Mouse (Mus musculus) midbrain, postnatal 0 days (tissue): ENCODE measurements around the gene L3mbtl1. TPM values are rescaled to one million over a fixed set of nuclear protein-coding genes. Genes with fewer than 3 reads are reported as not detected.
A peak's percentile ranks its signal among the peaks of the same experiment; 100 is the strongest.
"Not testable (repeated sequence)": the region's sequence is repeated elsewhere in the genome, so short reads cannot be mapped to it uniquely, and the experiment has no call there.

Source experiments
- ATAC-seq: fragments of 200-750 bp; cut with Nextera tagmentation; 2 replicates; pipeline ENCODE4 v1.8.0; 2017; ENCODE audit warnings: moderate number of reproducible peaks, mild to moderate bottlenecking, moderate TSS enrichment, moderate library complexity; ENCODE audit not compliant: low FRiP score
- DNase-seq: peaks from one replicate; pipeline ENCODE4 v3.0.0-alpha.2; 2015; ENCODE audit warnings: low spot score
- H3K27ac ChIP-seq: fragments of 300-500 bp; sonication (generic); 2 replicates; pipeline ENCODE4 v1.5.1; 2014; ENCODE audit warnings: low read depth, mild to moderate bottlenecking, low read length, mixed read lengths
- H3K27me3 ChIP-seq: fragments of 300-500 bp; sonication (generic); 2 replicates; pipeline ENCODE4 v1.6.1; 2014; ENCODE audit warnings: low read length, control low read depth, mixed read lengths; ENCODE audit not compliant: insufficient read depth
- H3K36me3 ChIP-seq: fragments of 300-500 bp; sonication (generic); 2 replicates; pipeline ENCODE4 v1.6.1; 2014; ENCODE audit warnings: low read length, control low read depth, mixed read lengths; ENCODE audit not compliant: insufficient read depth
- H3K4me1 ChIP-seq: fragments of 300-500 bp; sonication (generic); 2 replicates; pipeline ENCODE4 v1.6.1; 2014; ENCODE audit warnings: mild to moderate bottlenecking, control low read depth, antibody characterized with exemption, low read length, mixed read lengths; ENCODE audit not compliant: insufficient read depth
- H3K4me2 ChIP-seq: fragments of 300-500 bp; sonication (generic); 2 replicates; pipeline ENCODE4 v1.6.1; 2014; ENCODE audit warnings: low read depth, mild to moderate bottlenecking, low read length, mixed read lengths; ENCODE audit not compliant: poor library complexity, severe bottlenecking
- H3K4me3 ChIP-seq: fragments of 300-500 bp; sonication (generic); 2 replicates; pipeline ENCODE4 v1.5.1; 2014; ENCODE audit warnings: low read depth, mild to moderate bottlenecking, low read length, moderate library complexity
- H3K9ac ChIP-seq: fragments of 300-500 bp; sonication (generic); replicated peaks from 2 replicates; pipeline ENCODE4 v1.6.1; 2014; ENCODE audit warnings: mild to moderate bottlenecking, low read length, moderate library complexity, mixed read lengths; ENCODE audit not compliant: poor library complexity, severe bottlenecking
- H3K9me3 ChIP-seq: fragments of 300-500 bp; sonication (generic); 2 replicates; pipeline ENCODE4 v1.6.1; 2016; ENCODE audit warnings: low read length, control low read depth
- CTCF ChIP-seq: IDR thresholded peaks from 2 replicates; pipeline ENCODE4 v1.5.1; 2016; ENCODE audit warnings: antibody characterized with exemption, mild to moderate bottlenecking
- WGBS: fragments of 180-500 bp; shearing (Covaris S2); extraction: QIAGEN DNeasy Blood & Tissue Kit; methylation state at CpG from one replicate; pipeline ENCODE4 v1.1.7; 2014; 5-methylcytosine and 5-hydroxymethylcytosine counted together
- polyA plus RNA-seq: library from polyadenylated mRNA; unstranded; fragments of >200 nt; fragmentation: Nextera tagmentation; extraction: Ambion mirVana; gene quantifications from 2 replicates; pipeline ENCODE4 v1.2.1, GENCODE M21; 2015
- total RNA-seq: library from RNA; depleted of rRNA; stranded (reverse); fragments of >200 nt; gene quantifications from 2 replicates; pipeline ENCODE4 v1.2.3, GENCODE M21; 2014; rRNA removed

L3mbtl1 gene
- total RNA-seq (16.9 and 21.1 TPM in 2 replicates), polyA plus RNA-seq (10.2 and 11.9 TPM in 2 replicates)

DNA sequence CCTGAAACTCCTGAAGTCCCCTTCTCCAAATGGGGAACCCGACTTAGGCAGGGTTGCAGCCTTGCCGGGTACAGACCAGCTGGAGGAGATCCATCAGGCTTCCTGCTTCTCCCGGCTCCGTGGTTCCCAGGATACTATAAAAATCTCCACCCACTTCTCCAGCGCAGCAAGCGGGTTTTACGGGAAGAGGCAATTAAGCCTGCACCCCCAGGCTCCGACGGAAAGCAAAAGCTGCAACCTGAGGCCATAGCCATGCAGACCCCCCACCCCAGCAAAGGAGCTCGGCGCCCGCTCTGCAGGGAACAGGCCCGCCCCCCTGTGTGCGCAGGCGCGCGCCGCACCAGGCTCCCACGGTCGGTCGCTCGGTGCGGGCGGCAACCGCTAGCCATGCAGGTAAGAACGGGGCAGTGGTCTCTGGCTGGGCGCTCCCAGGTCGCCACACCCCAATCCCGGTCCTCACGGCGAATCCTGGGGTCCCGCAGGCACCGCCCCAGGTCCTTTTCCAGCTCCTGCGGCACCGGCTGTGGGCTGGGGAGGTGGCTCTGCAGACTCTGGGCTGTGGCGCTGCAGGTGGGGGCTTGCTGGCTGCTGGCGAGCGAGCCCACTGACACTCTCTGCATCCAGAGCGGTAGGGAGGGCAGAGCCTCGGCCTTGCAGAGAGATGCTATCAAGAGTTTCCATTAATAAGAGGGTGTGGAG lies at the start of gene L3mbtl1:
Gene L3mbtl1 (plus strand): TSS at position 325 of the 699 bp plus-strand sequence.
- H3K36me3 ChIP-seq: peaks cover 18% of the 10 kb centered on the region; the same call in 1 of the 2 replicates
- ATAC-seq (peak; percentile 81), DNase-seq (peak; percentile 63)
- H3K4me3 ChIP-seq: peak within 1 kb of the TSS; percentile 59
- peaks cover 9% of the 10 kb centered on the region for H3K4me1 ChIP-seq
- peak within 1 kb of the TSS; percentile 82 for H3K27ac ChIP-seq
- peak within 1 kb of the TSS; percentile 67 for H3K4me2 ChIP-seq
- H3K27me3 ChIP-seq: no peaks in the 10 kb centered on the region
- no peaks in the 10 kb centered on the region for H3K9me3 ChIP-seq
- TF ChIP-seq CTCF: no peak
- peak within 1 kb of the TSS; percentile 78 for H3K9ac ChIP-seq
- under 1% methylated on average over 38 of the region's 40 CpGs for WGBS

DNA sequence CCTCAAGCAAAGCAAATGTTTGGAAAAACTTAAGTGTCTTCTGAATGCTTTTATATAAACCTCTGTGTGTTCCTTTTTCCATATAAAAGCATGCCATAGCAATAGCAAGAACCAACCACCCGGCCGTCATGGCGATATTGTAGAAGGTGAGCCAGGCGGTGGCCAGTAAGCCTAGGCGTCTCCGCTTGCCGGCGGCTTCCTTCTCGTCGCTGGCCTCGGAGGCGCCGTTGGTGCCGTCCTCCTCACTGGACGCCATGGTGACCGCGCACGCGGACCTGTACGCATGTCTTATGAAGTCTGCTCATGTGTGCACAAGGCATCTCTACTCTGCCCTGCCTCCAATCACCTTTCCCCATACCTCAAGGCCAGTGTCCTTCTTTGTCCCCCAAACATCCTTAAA lies 44.0 kb upstream of the L3mbtl1 start:
- not testable (repeated sequence) for H3K4me2 ChIP-seq, H3K27me3 ChIP-seq, H3K4me1 ChIP-seq, H3K27ac ChIP-seq, H3K4me3 ChIP-seq, H3K36me3 ChIP-seq, ATAC-seq, DNase-seq, H3K9ac ChIP-seq, H3K9me3 ChIP-seq
- WGBS: 88% methylated on average over 20 of the region's 20 CpGs

DNA sequence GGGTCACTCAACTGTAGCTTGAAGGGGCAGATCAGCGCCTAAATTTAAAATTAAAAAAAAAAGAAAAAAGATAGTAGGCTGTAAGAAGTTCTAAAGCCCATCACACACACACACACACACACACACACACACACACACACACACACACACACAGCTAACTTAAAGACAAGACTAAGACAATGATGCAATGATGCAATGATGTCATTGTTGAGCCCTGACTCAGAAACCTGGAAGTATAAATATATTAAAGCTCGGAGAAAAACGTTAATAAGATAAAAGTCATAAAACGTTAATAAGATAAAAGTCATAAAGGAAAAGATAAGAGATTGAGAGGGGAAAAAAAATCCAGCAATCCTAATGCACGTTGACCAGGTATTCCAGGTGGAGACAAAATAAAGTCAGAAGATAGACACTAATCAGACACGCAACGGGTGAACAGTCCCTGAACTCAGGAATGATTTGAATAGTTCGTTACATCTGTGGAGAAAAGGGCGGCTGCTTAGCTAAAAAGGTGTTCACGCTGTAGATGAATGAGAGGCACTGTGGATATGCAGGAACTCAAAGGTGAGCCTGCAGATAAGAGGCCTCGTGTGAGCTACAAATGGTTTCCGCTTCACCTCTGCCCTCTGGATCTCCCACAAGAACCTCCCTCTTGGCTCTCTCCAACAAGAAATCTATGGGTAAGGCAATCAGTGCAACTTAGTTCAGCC lies 43.2 kb upstream of the L3mbtl1 start:
- no peak for TF ChIP-seq CTCF
- 59% methylated on average over 12 of the region's 12 CpGs for WGBS
- ATAC-seq: no peak

DNA sequence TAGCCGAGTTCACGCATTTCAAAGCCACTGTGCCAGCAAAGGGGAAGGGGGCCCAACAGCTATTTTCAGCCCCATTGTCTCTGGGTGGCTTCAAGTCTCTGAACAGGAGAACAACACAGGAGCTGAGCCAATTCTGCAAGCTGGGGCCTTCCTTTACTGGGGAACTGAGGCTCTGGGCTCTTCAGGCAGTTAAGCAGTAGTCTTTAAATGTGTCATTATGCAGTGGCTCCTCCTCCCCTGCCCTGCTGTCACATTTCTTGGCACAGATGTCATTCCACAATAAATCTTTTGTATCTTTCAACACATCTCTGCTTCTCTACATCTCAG lies 42.7 kb upstream of the L3mbtl1 start:
- H3K4me3 ChIP-seq: no peak overlapping the region
- H3K36me3 ChIP-seq: no peaks in the 10 kb centered on the region
- no peak overlapping the region for H3K4me2 ChIP-seq
- no peak for TF ChIP-seq CTCF
- H3K4me1 ChIP-seq: no peaks in the 10 kb centered on the region
- H3K9ac ChIP-seq: no peak overlapping the region
- WGBS: 22% methylated on average over 2 of the region's 2 CpGs
- no peaks in the 10 kb centered on the region for H3K9me3 ChIP-seq
- no peak for DNase-seq
- H3K27me3 ChIP-seq: no peaks in the 10 kb centered on the region
- ATAC-seq: no peak
- H3K27ac ChIP-seq: no peak overlapping the region

More for the DNA sequence above, 43.2 kb upstream of the L3mbtl1 start:
- no peak for DNase-seq
- Histone ChIP-seq H3K4me3 (no peak overlapping the region), H3K27me3 (no peaks in the 10 kb centered on the region), H3K27ac (no peak overlapping the region), H3K9me3 (no peaks in the 10 kb centered on the region), H3K4me1 (no peaks in the 10 kb centered on the region), H3K9ac (no peak overlapping the region), H3K4me2 (no peak overlapping the region), H3K36me3 (no peaks in the 10 kb centered on the region)

DNA sequence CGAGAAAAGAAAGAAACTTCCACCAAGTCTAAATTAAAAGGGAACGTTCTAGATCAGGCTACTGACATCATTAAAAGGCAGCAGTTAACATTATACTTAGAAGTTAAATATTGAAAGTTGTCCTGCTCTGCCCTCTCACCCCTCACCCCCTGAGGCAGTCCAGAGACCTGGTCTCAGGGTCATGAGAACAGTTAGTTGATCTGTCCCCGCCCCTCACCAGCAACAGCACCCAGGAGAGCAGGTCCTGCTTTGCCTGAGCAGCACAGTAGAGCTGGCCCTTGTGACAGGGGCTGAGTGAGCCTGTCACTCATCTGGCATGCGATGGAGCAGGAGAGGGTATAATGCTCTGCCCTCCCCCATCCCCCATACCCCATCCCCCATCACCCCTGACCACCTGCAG lies 37.4 kb upstream of the L3mbtl1 start:
- H3K4me2 ChIP-seq: no peak overlapping the region
- 79% methylated on average over 4 of the region's 4 CpGs for WGBS
- H3K9ac ChIP-seq: no peak overlapping the region
- H3K27me3 ChIP-seq: no peaks in the 10 kb centered on the region
- no peak for TF ChIP-seq CTCF
- no peaks in the 10 kb centered on the region for H3K9me3 ChIP-seq
- H3K4me3 ChIP-seq: no peak overlapping the region
- H3K4me1 ChIP-seq: no peaks in the 10 kb centered on the region
- H3K27ac ChIP-seq: no peak overlapping the region
- no peaks in the 10 kb centered on the region for H3K36me3 ChIP-seq
- no peak for ATAC-seq
- DNase-seq: no peak

DNA sequence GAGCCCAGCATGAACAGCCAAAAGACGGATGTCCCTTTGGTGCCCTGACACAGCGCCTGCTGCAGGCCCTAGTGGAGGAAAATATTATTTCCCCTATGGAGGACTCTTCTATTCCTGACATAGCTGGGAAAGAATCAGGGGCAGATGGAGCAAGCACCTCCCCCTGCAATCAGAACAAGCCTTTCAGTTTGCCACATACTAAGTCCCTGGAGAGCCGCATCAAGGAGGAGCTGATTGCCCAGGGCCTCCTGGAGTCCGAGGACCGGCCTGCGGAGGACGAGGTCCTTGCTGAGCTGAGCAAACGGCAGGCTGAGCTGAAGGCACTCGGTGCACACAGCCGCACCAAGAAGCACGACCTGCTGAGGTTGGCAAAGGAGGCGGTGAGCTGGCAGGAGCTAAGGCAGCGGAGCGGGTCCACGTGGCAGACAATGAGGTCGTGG lies 35.2 kb upstream of the L3mbtl1 start:
- ATAC-seq (no peak), DNase-seq (peak; percentile 62)
- H3K4me2 ChIP-seq: no peak overlapping the region
- no peaks in the 10 kb centered on the region for H3K36me3 ChIP-seq
- no peak overlapping the region for H3K9ac ChIP-seq
- WGBS: 37% methylated on average over 16 of the region's 16 CpGs
- no peak overlapping the region; the same call in 1 of the 2 replicates for H3K27ac ChIP-seq
- TF ChIP-seq CTCF: peak; percentile 63
- no peaks in the 10 kb centered on the region for H3K9me3 ChIP-seq
- no peaks in the 10 kb centered on the region for H3K4me1 ChIP-seq
- H3K4me3 ChIP-seq: no peak overlapping the region
- H3K27me3 ChIP-seq: no peaks in the 10 kb centered on the region
